Mouse (Mus musculus): ENCODE data around the gene Yy1. TPM values are rescaled to one million over a fixed set of nuclear protein-coding genes. Genes with fewer than 3 reads are reported as not detected.

Yy1 gene
- total RNA-seq, 2 experiments from 2014 or later, result 36.0 to 44.9 TPM

DNA sequence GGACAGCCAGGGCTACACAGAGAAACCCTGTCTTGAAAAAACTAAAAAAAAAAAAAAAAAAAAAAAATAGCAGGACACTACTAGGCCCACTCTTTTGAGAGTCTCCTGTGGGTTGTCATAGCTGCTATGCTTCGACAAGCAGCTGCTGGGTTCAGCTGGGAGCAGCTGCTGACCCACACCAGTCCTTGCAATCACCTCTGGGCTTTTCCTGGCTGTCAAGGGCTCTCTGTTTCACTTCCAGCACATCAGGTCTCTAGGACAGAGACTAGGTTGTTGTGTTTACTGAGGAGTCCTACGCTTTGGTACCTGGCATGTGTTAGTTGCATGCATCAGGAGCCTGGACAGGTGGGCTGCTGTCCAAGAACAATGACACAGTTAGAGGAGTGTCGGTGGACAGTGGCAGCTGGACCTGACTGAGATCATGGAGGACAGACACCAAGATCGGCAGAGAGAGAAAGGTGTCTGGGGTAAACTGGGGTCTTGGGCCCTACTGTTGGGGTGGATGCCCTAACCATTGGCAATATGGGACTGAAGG lies 56.8 kb downstream of the Yy1 start:
- intact Hi-C loops (cut with DNase I), result no loop called here
- DNase-seq, result peak in 1 of 2 experiments; percentile 44

DNA sequence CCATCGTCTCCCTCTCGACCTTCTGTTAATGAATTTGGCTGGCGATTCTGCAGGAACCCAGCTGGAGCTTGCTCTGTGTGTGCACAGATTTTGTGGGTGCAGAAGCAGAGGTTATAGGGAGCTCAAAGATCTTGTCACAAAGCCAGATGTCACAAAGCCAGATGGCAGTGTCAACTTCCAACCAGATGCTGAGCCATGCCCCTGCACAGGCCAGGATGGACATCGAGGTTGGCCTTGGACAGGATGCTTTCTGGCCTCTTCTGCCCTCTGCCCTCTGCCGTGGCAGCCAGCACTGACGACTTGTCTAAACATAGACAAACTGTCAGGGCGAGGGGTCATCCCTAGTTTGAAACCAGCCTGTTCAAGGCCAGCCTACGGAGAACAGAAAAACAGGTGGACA lies 57.4 kb downstream of the Yy1 start:
- intact Hi-C loops (cut with DNase I), result no loop called here

DNA sequence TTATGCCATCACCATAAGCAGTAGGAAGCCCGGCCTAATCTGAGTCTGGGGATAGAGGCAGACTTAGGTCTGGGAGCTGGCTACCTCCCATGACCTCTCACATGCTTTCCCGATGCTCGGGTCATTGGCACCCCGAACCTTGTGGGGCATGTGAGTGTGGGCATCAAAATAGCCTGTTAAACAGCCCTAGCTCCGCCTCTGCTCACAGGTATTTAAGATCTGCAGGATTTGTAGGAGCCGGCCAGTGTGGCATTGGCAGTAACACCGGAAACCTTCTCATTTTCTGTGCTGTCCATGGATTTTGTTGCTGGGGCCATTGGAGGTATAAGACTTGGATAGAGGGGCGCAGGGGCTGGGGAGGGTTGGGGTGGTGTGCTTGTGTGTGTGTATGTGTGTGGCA lies 58.1 kb downstream of the Yy1 start:
- DNase-seq, result no peak
- intact Hi-C loops (cut with DNase I), result no loop called here

More for the DNA sequence above, 57.4 kb downstream of the Yy1 start:
- peak in 1 of 2 experiments; percentile 43 for DNase-seq

DNA sequence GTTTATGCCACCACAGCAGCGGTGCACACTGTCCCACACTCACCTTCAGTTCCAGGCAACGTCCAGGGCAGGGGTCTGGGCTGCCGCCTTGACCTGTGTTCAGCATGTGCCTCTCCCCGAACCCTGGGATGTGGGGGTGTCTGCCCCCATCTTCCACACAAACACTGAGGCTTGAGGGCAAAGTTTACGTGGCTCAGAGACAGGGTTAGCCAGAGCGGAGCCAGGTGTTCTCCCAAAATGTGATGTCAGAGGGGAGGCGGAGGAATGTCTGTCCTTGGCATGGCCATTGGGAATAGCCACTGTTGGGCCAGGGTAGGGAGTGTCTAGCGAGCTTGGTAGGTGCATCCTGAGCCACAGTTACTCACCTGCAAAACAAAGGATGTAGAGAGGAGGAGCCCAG lies 60.0 kb downstream of the Yy1 start:
- DNase-seq, result no peak
- intact Hi-C loops (cut with DNase I), result no loop called here

DNA sequence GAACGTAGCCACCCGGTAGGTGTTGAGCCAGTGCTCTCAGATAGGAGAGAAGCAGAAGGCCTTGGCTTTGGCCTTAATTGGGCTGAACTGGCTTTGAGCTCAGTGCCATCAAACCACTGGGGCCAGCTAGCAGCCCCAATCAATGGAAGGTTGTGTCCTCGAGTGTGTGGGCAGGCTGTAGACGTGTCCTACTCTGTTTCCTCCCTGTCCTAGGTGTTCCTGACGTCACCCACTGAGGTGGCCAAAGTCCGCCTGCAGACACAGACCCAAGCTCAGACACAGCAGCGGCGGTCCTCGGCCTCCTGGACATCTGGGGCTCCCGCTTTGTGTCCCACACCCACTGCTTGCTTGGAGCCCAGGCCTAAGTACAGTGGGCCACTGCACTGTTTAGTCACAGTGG lies 62.3 kb downstream of the Yy1 start:
- intact Hi-C loops (cut with DNase I), result no loop called here
- DNase-seq, result no peak

- intact Hi-C loops (cut with DNase I), result no loop called here
Measured at GRCm38 (mm10) chr12:108856186-108856585, 63.4 kb downstream of the Yy1 start.

DNA sequence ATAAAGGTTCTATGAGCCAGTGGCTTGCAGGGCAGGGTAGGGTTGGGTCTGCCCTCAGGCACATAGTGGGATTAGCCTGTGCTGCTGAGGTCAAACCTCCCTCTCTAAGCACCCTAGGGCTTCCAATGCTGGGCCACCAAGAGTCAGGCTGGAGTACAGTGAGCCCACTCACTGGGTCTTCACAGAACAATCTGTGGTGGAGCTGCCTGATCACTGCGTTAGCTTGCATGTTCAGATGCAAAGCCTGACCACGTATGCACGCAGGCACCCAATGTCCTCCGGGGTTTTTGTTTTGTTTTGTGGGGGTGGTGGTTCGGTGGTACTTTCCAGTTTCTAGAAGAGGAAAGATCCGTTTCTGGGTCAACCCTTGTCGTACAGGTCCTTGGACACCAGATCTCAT lies 64.3 kb downstream of the Yy1 start:
- intact Hi-C loops (cut with DNase I), result no loop called here

More at GRCm38 (mm10) chr12:108856186-108856585, 63.4 kb downstream of the Yy1 start:
- DNase-seq, result no peak

DNA sequence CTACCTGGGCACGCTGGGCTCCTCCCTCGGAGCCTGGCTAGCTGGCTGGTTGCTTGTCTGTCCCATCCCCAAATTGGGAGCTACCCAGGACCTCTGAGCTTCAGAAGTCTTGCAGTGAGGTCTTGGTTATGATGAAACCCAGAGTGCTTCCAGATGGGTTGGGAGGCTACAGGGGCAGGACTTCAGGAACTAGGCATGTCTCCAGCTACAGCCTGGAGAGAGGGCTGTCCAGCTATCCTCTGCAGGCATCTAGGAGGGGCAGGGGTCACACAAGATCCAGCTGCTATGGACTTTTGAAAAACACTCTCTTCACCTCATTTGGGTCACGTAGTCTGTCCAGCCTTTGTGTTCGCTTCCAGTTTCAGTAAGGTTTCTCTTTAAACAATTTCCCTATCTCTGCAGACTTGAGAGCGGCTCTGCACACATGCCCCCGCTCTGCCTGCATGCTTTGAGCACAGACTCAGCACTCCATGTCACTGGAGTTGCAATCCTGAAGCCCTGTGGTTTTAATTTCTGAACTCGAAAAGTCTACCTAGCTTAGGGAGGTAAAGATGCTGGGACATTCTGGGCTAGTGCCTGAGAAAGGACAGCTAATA lies 64.9 kb downstream of the Yy1 start:
- peak; percentile 39 to 56 for DNase-seq
- intact Hi-C loops (cut with DNase I), result no loop called here

More for the DNA sequence above, 64.3 kb downstream of the Yy1 start:
- DNase-seq, result no peak

DNA sequence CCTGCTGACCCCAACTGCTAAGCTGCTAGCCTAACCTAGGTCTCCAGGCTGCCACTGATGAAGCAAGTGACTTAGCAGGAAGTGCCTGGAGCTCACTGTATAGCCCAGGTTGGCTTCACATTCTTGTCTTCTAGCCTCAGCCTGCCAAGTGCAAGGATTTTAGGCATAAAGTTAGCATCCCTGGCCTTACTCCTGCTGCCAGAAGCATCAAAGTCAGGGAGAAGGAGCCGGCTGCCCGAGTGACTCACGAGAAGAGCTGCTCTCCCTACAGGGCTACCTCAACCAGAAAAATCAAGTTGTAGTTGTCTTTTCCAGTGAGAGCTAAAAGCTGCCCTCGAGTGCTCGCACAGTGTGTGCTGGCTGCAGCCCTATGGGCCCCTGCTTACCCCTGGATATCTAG lies 65.7 kb downstream of the Yy1 start:
- intact Hi-C loops (cut with DNase I), result no loop called here
- DNase-seq, result no peak

- intact Hi-C loops (cut with DNase I), result no loop called here
- no peak for DNase-seq
Measured at GRCm38 (mm10) chr12:108865007-108865494, 72.3 kb downstream of the Yy1 start.

GRCm38 (mm10) chr12:108869575-108869974 lies 76.8 kb downstream of the Yy1 start:
- intact Hi-C loops (cut with DNase I), result no loop called here
- DNase-seq, result no peak

Small RNA genes within 50 kb of the gene (microRNA-seq; reads per million reads assigned to microRNA genes)
- 65.2 to 114 reads per million in 2 experiments for gene Mir345

Other genes with a start within 250 kb of the Yy1 start
- gene Evl, start 238.3 kb upstream of the Yy1 start, total RNA-seq (2021), result 100 to 1,000 TPM; 116 to 118 TPM
- gene Degs2, start 90.7 kb upstream of the Yy1 start, total RNA-seq (2021), result under 1 TPM; 0.26 to 0.32 TPM
- gene Slc25a29, start 42.9 kb downstream of the Yy1 start, total RNA-seq (2021), result 1 to 10 TPM; 2.4 to 2.8 TPM
- gene Slc25a47, start 43.1 kb downstream of the Yy1 start, total RNA-seq (2021), result 1 to 10 TPM; 5.0 to 6.3 TPM
- 1 to 10 TPM; 4.6 to 5.5 TPM for gene Wdr25, start 100.7 kb downstream of the Yy1 start, total RNA-seq (2021)
- gene Wars, start 101.2 kb downstream of the Yy1 start, total RNA-seq (2021), result 10 to 100 TPM; 44.2 to 45.3 TPM

All from heart, postnatal 10 days (tissue).